Mouse (Mus musculus): ENCODE data around the gene Ptcd1. TPM values are rescaled to one million over a fixed set of nuclear protein-coding genes. Genes with fewer than 3 reads are reported as not detected.
"Not testable (repeated sequence)": the region's sequence is repeated elsewhere in the genome, so short reads cannot be mapped to it uniquely, and the experiment has no call there.

The Ptcd1 gene
- total RNA-seq, 1 experiment = 14.3 TPM

DNA sequence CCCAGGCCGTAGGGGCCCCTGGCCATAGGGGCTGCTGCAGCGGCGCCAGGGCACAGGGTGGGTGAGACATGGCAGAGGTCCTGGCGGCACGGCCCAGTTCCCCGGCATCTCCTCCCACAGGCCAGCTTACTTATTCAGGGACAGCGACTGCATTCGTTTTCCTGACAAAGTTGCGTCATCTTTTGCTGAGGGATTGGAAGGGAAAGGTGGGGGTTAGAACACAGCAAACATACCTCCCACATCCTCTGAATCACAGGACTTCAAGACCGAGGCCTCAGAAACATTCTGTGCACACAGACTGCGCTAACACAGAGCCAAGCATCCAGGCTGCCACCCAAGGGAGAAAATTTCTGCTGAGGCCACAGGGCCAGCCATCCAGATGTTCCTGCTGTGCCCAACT is 36.7 kb downstream of the Ptcd1 start:
- Histone ChIP-seq H3K4me3 (ENCODE audit: insufficient read depth in 1 of 2, low read depth in 1 of 2, low read length in 2 of 2, poor library complexity in 1 of 2, severe bottlenecking in 1 of 2) (no peak overlapping the region), H3K9me3 (ENCODE audit: control insufficient read depth, insufficient read depth, low read depth, low read length) (no peaks in the 10 kb centered on the region), H3K27ac (ENCODE audit: insufficient read depth, low read depth, low read length, poor library complexity, severe bottlenecking) (no peak overlapping the region), H3K36me3 (ENCODE audit: control insufficient read depth, insufficient read depth, low read length, poor library complexity, severe bottlenecking) (peaks cover 77% of the 10 kb centered on the region), H3K9ac (ENCODE audit: insufficient read depth, low read depth, low read length, poor library complexity, severe bottlenecking) (no peak overlapping the region), H3K4me1 (ENCODE audit: control insufficient read depth in 2 of 2, insufficient read depth in 2 of 2, low read length in 2 of 2, poor library complexity in 1 of 2) (peaks cover 0 to 4% of the 10 kb centered on the region in 2 experiments; a peak in 1 of 4 replicates)
- in situ Hi-C loops (cut with MboI; ENCODE audit: low sequenced_read_pairs in 2 of 2, unreplicated experiment in 2 of 2) = no loop called here
- TF ChIP-seq ZC3H11A (IDR thresholded peaks at IDR 0.05; ENCODE audit: borderline replicate concordance, low read depth, low read length) (no peak), CHD2 (IDR thresholded peaks at IDR 0.05; ENCODE audit: low read depth, low read length) (no peak), MAFK (IDR thresholded peaks at IDR 0.05; ENCODE audit: insufficient read depth, low read depth, low read length) (no peak), HCFC1 (IDR thresholded peaks at IDR 0.05; ENCODE audit: borderline replicate concordance, insufficient read depth, low read length) (no peak), ZNF384 (IDR thresholded peaks at IDR 0.05; ENCODE audit: low read depth, low read length) (no peak)
- DNase-seq (ENCODE audit: low read depth, low spot score) = no peak

GRCm38 (mm10) chr5:145129773-145130172 is 37.1 kb downstream of the Ptcd1 start:
- peaks cover 79% of the 10 kb centered on the region for H3K36me3 ChIP-seq (ENCODE audit: control insufficient read depth, insufficient read depth, low read length, poor library complexity, severe bottlenecking)
- H3K4me1 ChIP-seq (ENCODE audit: control insufficient read depth in 2 of 2, insufficient read depth in 2 of 2, low read length in 2 of 2, poor library complexity in 1 of 2); H3K9me3 ChIP-seq (ENCODE audit: control insufficient read depth, insufficient read depth, low read depth, low read length); in situ Hi-C loops (cut with MboI; ENCODE audit: low sequenced_read_pairs in 2 of 2, unreplicated experiment in 2 of 2); DNase-seq (ENCODE audit: low read depth, low spot score); H3K27ac ChIP-seq (ENCODE audit: insufficient read depth, low read depth, low read length, poor library complexity, severe bottlenecking); H3K4me3 ChIP-seq (ENCODE audit: insufficient read depth in 1 of 2, low read depth in 1 of 2, low read length in 2 of 2, poor library complexity in 1 of 2, severe bottlenecking in 1 of 2); H3K9ac ChIP-seq (ENCODE audit: insufficient read depth, low read depth, low read length, poor library complexity, severe bottlenecking): not testable (repeated sequence)

DNA sequence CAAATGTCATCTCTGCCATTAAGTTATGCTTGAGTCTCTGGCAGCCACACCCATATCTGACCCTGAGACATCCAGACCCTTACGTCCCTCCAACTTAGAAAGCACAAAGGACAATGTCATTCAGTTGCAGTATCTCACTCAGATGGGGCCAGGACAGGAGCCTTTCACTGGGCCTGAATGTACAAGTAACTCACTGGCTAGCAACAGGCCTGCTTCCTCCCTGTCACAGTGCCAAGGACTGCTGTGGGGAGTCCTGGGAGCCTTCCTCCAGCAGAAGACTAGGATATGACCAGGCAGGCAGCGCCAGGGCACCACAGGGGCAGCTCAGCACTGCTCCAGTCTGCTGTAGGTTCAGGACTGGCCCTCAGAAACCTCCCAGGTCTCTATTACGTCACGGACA is 37.8 kb downstream of the Ptcd1 start:
- TF ChIP-seq ZNF384 (IDR thresholded peaks at IDR 0.05; ENCODE audit: low read depth, low read length) (no peak), MAFK (IDR thresholded peaks at IDR 0.05; ENCODE audit: insufficient read depth, low read depth, low read length) (no peak), ZC3H11A (IDR thresholded peaks at IDR 0.05; ENCODE audit: borderline replicate concordance, low read depth, low read length) (no peak), CHD2 (IDR thresholded peaks at IDR 0.05; ENCODE audit: low read depth, low read length) (no peak), HCFC1 (IDR thresholded peaks at IDR 0.05; ENCODE audit: borderline replicate concordance, insufficient read depth, low read length) (no peak)

GRCm38 (mm10) chr5:145126580-145126979 is 40.3 kb downstream of the Ptcd1 start:
- Histone ChIP-seq H3K36me3 (ENCODE audit: control insufficient read depth, insufficient read depth, low read length, poor library complexity, severe bottlenecking) (peaks cover 69% of the 10 kb centered on the region), H3K9ac (ENCODE audit: insufficient read depth, low read depth, low read length, poor library complexity, severe bottlenecking) (no peak overlapping the region), H3K27ac (ENCODE audit: insufficient read depth, low read depth, low read length, poor library complexity, severe bottlenecking) (no peak overlapping the region), H3K4me1 (ENCODE audit: control insufficient read depth in 2 of 2, insufficient read depth in 2 of 2, low read length in 2 of 2, poor library complexity in 1 of 2) (no peaks in the 10 kb centered on the region; a peak in 1 of 4 replicates), H3K9me3 (ENCODE audit: control insufficient read depth, insufficient read depth, low read depth, low read length) (no peaks in the 10 kb centered on the region), H3K4me3 (ENCODE audit: insufficient read depth in 1 of 2, low read depth in 1 of 2, low read length in 2 of 2, poor library complexity in 1 of 2, severe bottlenecking in 1 of 2) (no peak overlapping the region)
- no peak for DNase-seq (ENCODE audit: low read depth, low spot score)
- in situ Hi-C loops (cut with MboI; ENCODE audit: low sequenced_read_pairs in 2 of 2, unreplicated experiment in 2 of 2) = no loop called here
- TF ChIP-seq MAFK (IDR thresholded peaks at IDR 0.05; ENCODE audit: insufficient read depth, low read depth, low read length) (no peak), ZC3H11A (IDR thresholded peaks at IDR 0.05; ENCODE audit: borderline replicate concordance, low read depth, low read length) (no peak), HCFC1 (IDR thresholded peaks at IDR 0.05; ENCODE audit: borderline replicate concordance, insufficient read depth, low read length) (no peak), CHD2 (IDR thresholded peaks at IDR 0.05; ENCODE audit: low read depth, low read length) (no peak), ZNF384 (IDR thresholded peaks at IDR 0.05; ENCODE audit: low read depth, low read length) (no peak)

More for the DNA sequence above, 37.8 kb downstream of the Ptcd1 start:
- H3K9me3 ChIP-seq (ENCODE audit: control insufficient read depth, insufficient read depth, low read depth, low read length) = no peaks in the 10 kb centered on the region
- H3K4me1 ChIP-seq (ENCODE audit: control insufficient read depth in 2 of 2, insufficient read depth in 2 of 2, low read length in 2 of 2, poor library complexity in 1 of 2) = peaks cover 0 to 4% of the 10 kb centered on the region in 2 experiments; a peak in 1 of 4 replicates
- H3K4me3 ChIP-seq (ENCODE audit: insufficient read depth in 1 of 2, low read depth in 1 of 2, low read length in 2 of 2, poor library complexity in 1 of 2, severe bottlenecking in 1 of 2) = no peak overlapping the region
- H3K9ac ChIP-seq (ENCODE audit: insufficient read depth, low read depth, low read length, poor library complexity, severe bottlenecking) = no peak overlapping the region
- peaks cover 79% of the 10 kb centered on the region for H3K36me3 ChIP-seq (ENCODE audit: control insufficient read depth, insufficient read depth, low read length, poor library complexity, severe bottlenecking)
- in situ Hi-C loops (cut with MboI; ENCODE audit: low sequenced_read_pairs in 2 of 2, unreplicated experiment in 2 of 2) = no loop called here
- no peak overlapping the region for H3K27ac ChIP-seq (ENCODE audit: insufficient read depth, low read depth, low read length, poor library complexity, severe bottlenecking)
- DNase-seq (ENCODE audit: low read depth, low spot score) = no peak

DNA sequence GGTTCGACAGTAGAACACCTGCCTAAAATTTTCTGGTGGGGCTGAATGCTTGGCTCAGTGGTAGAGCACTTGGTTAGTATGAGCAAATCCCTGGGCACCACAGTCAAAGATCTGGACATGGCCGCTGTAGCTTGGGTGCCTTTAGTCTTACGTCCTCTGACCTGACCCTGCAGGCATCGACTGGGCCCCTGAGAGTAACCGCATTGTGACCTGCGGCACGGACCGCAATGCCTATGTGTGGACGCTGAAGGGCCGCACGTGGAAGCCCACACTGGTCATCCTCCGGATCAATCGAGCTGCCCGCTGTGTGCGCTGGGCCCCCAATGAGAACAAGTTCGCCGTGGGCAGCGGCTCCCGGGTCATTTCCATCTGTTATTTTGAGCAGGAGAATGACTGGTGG is 43.5 kb downstream of the Ptcd1 start:
- H3K27ac ChIP-seq (ENCODE audit: insufficient read depth, low read depth, low read length, poor library complexity, severe bottlenecking) = no peak overlapping the region
- in situ Hi-C loops (cut with MboI; ENCODE audit: low sequenced_read_pairs in 2 of 2, unreplicated experiment in 2 of 2) = no loop called here
- no peak overlapping the region for H3K4me3 ChIP-seq (ENCODE audit: insufficient read depth in 1 of 2, low read depth in 1 of 2, low read length in 2 of 2, poor library complexity in 1 of 2, severe bottlenecking in 1 of 2)
- H3K9ac ChIP-seq (ENCODE audit: insufficient read depth, low read depth, low read length, poor library complexity, severe bottlenecking) = no peak overlapping the region
- H3K36me3 ChIP-seq (ENCODE audit: control insufficient read depth, insufficient read depth, low read length, poor library complexity, severe bottlenecking) = peaks cover 46% of the 10 kb centered on the region
- H3K9me3 ChIP-seq (ENCODE audit: control insufficient read depth, insufficient read depth, low read depth, low read length) = no peaks in the 10 kb centered on the region
- TF ChIP-seq ZC3H11A (IDR thresholded peaks at IDR 0.05; ENCODE audit: borderline replicate concordance, low read depth, low read length) (no peak), ZNF384 (IDR thresholded peaks at IDR 0.05; ENCODE audit: low read depth, low read length) (no peak), CHD2 (IDR thresholded peaks at IDR 0.05; ENCODE audit: low read depth, low read length) (no peak), HCFC1 (IDR thresholded peaks at IDR 0.05; ENCODE audit: borderline replicate concordance, insufficient read depth, low read length) (no peak), MAFK (IDR thresholded peaks at IDR 0.05; ENCODE audit: insufficient read depth, low read depth, low read length) (no peak)
- H3K4me1 ChIP-seq (ENCODE audit: control insufficient read depth in 2 of 2, insufficient read depth in 2 of 2, low read length in 2 of 2, poor library complexity in 1 of 2) = peaks cover 0 to 3% of the 10 kb centered on the region in 2 experiments; a peak in 2 of 4 replicates
- no peak for DNase-seq (ENCODE audit: low read depth, low spot score)
